Mouse (Mus musculus) liver, embryonic 14.5 days (tissue): ENCODE measurements around the gene Rpsa. TPM values are rescaled to one million over a fixed set of nuclear protein-coding genes. Genes with fewer than 3 reads are reported as not detected.
A peak's percentile ranks its signal among the peaks of the same experiment; 100 is the strongest.

Source experiments
- ATAC-seq: fragments of 200-750 bp; cut with Nextera tagmentation; 2 replicates; pipeline ENCODE4 v1.8.0; 2017; ENCODE audit warnings: moderate number of reproducible peaks, mild to moderate bottlenecking, moderate library complexity; ENCODE audit not compliant: insufficient read depth
- DNase-seq, 3 experiments: peaks; one replicate each; pipeline ENCODE4 v3.0.0-alpha.2; 2012 to 2013; ENCODE audit warnings: low read depth in 3 of 3, low spot score in 3 of 3
- H3K27ac ChIP-seq: fragments of 300-500 bp; sonication (generic); 2 replicates; pipeline ENCODE4 v1.5.1; 2014; ENCODE audit warnings: moderate library complexity, mild to moderate bottlenecking, control low read depth, inconsistent platforms
- H3K27me3 ChIP-seq: fragments of 300-500 bp; sonication (generic); 2 replicates; pipeline ENCODE4 v1.6.1; 2014; ENCODE audit warnings: mild to moderate bottlenecking, low read length, moderate library complexity; ENCODE audit not compliant: control insufficient read depth, insufficient read depth
- H3K36me3 ChIP-seq: fragments of 300-500 bp; sonication (generic); replicated peaks from 2 replicates; pipeline ENCODE4 v1.6.1; 2014; ENCODE audit warnings: low read depth; ENCODE audit not compliant: control insufficient read depth, insufficient read depth
- H3K4me1 ChIP-seq, 2 experiments: fragments of 200-500 bp in 1 of 2; fragments of 300-500 bp in 1 of 2; sonication (generic) in 1 of 2; replicated peaks; 2 replicates each; pipeline ENCODE4 v1.6.1; 2012 to 2014; ENCODE audit warnings: antibody characterized with exemption in 1 of 2, inconsistent platforms in 1 of 2, low read length in 1 of 2; ENCODE audit not compliant: control insufficient read depth in 2 of 2, insufficient read depth in 2 of 2
- H3K4me2 ChIP-seq: fragments of 300-500 bp; sonication (generic); 2 replicates; pipeline ENCODE4 v1.6.1; 2014; ENCODE audit warnings: low read depth, mild to moderate bottlenecking, control low read depth, moderate library complexity
- H3K4me3 ChIP-seq, 2 experiments: fragments of 200-500 bp in 1 of 2; fragments of 300-500 bp in 1 of 2; sonication (generic) in 1 of 2; 2 replicates each; pipeline ENCODE4 v1.5.1; 2012 to 2014; ENCODE audit warnings: low read depth in 2 of 2, low read length in 2 of 2, mild to moderate bottlenecking in 2 of 2, control low read depth in 1 of 2, inconsistent platforms in 1 of 2, moderate library complexity in 1 of 2; ENCODE audit not compliant: insufficient read depth in 1 of 2
- H3K9ac ChIP-seq: fragments of 300-500 bp; sonication (generic); replicated peaks from 2 replicates; pipeline ENCODE4 v1.6.1; 2014; ENCODE audit warnings: mild to moderate bottlenecking, control low read depth, moderate library complexity
- H3K9me3 ChIP-seq: fragments of 300-500 bp; sonication (generic); 2 replicates; pipeline ENCODE4 v1.6.1; 2016; ENCODE audit warnings: low read length, mixed read lengths; ENCODE audit not compliant: control insufficient read depth
- CTCF ChIP-seq: IDR thresholded peaks from 2 replicates; pipeline ENCODE4 v1.5.1; 2016; ENCODE audit warnings: antibody characterized with exemption, low read depth, control low read depth
- EP300 ChIP-seq: IDR thresholded peaks from 2 replicates; pipeline ENCODE4 v1.6.1; 2016; ENCODE audit warnings: antibody characterized with exemption, low read depth
- WGBS: fragments of 180-500 bp; shearing (Covaris S2); extraction: QIAGEN DNeasy Blood & Tissue Kit; methylation state at CpG from one replicate; pipeline ENCODE4 v1.1.7; 2014; ENCODE audit not compliant: insufficient replicate concordance; 5-methylcytosine and 5-hydroxymethylcytosine counted together
- polyA plus RNA-seq, 2 experiments: library from polyadenylated mRNA; depleted of rRNA in 1 of 2; stranded (reverse) in 1 of 2; unstranded in 1 of 2; fragments of >200 nt; fragmentation: Nextera tagmentation in 1 of 2; extraction: Ambion mirVana in 1 of 2; gene quantifications; 2 replicates each; pipeline versions ENCODE4 v1.2.1 to v1.2.3; 2012 to 2014

Gene Rpsa
- polyA plus RNA-seq, 2 experiments = 1,446 to 1,498 TPM

DNA sequence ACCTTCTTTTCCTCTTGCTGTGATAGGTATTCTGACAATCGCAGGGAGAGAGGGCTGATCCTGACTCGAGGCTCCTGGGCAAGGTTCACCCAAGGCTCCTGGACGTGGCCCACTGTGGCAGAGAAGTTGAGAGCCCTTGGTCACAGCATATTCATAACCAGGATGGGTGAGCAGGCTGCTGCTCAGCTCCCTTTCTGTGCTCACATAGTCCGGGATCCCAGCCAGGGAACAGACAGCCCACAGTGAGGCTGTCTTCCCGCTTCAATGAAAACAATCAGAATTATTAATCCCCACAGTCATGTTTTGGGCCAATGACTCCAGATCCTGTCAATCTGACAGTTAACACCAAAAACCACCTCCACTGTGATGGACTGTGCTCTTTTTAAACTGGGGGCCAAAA, 45.5 kb upstream of the Rpsa start:
- WGBS = 66% methylated on average over 5 of the region's 5 CpGs
- TF ChIP-seq EP300 (no peak), CTCF (no peak)

DNA sequence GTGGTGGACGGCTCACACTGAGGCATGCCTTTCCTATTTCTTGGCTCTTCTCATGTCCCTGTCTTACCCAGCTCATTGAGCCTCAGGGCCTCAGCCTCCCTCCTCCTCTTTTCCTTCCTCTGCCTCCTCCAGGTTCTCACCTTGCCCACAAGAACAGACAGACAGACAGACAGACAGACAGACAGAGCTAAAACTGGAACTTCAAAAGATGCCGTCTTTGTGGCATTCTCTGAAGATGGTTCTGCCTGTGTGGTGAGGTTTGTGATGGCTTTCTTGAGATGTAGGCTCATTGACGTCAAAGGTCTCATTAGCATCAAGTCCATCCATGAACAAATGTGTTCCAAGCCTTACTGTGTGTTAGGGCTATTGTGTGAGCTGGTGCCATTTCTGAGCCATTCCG, 44.8 kb upstream of the Rpsa start:
- Histone ChIP-seq H3K4me1 (no peaks in the 10 kb centered on the region), H3K9me3 (no peaks in the 10 kb centered on the region), H3K36me3 (no peaks in the 10 kb centered on the region), H3K4me2 (no peak overlapping the region), H3K27me3 (no peaks in the 10 kb centered on the region), H3K4me3 (no peak overlapping the region), H3K9ac (no peak overlapping the region), H3K27ac (no peak overlapping the region)
- no peak for ATAC-seq
- 64% methylated on average over 4 of the region's 4 CpGs for WGBS
- TF ChIP-seq CTCF (no peak), EP300 (no peak)
- DNase-seq = no peak

More for the DNA sequence above, 45.5 kb upstream of the Rpsa start:
- no peaks in the 10 kb centered on the region for H3K4me1 ChIP-seq
- H3K4me2 ChIP-seq = no peak overlapping the region
- H3K27me3 ChIP-seq = no peaks in the 10 kb centered on the region
- DNase-seq (no peak), ATAC-seq (no peak)
- no peak overlapping the region for H3K9ac ChIP-seq
- no peak overlapping the region for H3K27ac ChIP-seq
- no peaks in the 10 kb centered on the region for H3K36me3 ChIP-seq
- H3K4me3 ChIP-seq = no peak overlapping the region
- H3K9me3 ChIP-seq = no peaks in the 10 kb centered on the region

DNA sequence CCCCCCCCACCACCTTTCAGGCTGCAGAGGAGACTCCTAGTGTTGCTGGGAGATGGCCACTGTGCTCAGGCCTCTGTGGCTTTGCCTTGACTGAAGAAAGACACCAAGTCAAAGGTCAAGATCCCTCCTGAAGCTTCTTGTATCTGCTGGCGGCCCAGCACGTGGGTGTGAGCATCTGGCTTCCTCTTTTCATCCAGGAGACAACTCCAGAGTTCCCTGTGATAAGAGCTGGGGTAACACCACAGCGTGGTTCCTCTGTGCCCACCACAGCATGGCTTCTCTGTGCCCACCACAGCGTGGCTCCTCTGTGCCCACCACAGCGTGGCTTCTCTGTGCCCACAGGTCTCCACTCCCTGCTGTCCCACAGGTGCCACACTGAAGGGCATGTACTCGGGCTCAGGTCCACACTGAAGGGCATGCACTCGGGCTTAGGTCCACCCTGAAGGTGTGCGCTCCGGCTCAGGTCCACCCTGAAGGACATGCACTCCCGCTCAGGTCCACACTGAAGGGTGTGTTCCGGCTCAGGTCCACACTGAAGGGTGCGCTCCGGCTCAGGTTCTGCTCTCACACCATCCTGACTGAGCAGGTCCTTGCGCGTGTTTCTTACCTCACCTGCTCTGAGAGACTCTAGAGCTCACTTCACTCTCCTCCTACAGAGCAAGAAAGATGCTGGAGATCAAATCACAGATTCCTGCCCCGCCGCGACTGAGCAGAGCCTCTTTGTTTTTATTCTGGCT, 44.2 kb upstream of the Rpsa start:
- TF ChIP-seq CTCF (no peak), EP300 (no peak)
- Histone ChIP-seq H3K9me3 (no peaks in the 10 kb centered on the region), H3K27me3 (no peaks in the 10 kb centered on the region), H3K9ac (no peak overlapping the region), H3K4me3 (no peak overlapping the region), H3K27ac (no peak overlapping the region), H3K4me1 (no peaks in the 10 kb centered on the region), H3K4me2 (no peak overlapping the region), H3K36me3 (no peaks in the 10 kb centered on the region)
- 58% methylated on average over 18 of the region's 18 CpGs for WGBS
- ATAC-seq (no peak), DNase-seq (no peak)

DNA sequence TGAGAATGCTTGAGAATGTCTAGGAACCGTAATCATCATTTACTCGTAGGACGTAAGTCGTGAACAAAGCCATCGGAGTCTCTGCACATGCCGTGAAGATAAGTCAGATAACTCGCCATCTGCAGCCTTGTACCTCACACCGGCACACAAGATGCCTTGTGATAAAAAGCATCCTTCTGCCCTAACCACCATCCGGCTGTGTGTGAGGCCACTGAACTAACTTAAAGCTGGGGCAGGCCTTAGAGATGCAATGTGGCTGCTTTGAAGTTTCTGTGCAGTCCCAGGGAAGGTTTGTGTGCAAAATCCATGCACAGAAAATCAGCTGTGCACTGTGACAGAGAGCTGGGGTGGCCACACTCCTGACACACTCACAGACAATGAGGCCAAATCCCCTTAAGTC, 43.1 kb upstream of the Rpsa start:
- 63% methylated on average over 9 of the region's 9 CpGs for WGBS
- Histone ChIP-seq H3K9ac (no peak overlapping the region), H3K27me3 (no peaks in the 10 kb centered on the region), H3K4me3 (no peak overlapping the region), H3K4me1 (no peaks in the 10 kb centered on the region), H3K4me2 (no peak overlapping the region), H3K36me3 (no peaks in the 10 kb centered on the region), H3K27ac (no peak overlapping the region), H3K9me3 (no peaks in the 10 kb centered on the region)
- TF ChIP-seq CTCF (no peak), EP300 (no peak)
- DNase-seq = no peak
- no peak for ATAC-seq

GRCm38 (mm10) chr9:120089125-120089524, 38.4 kb upstream of the Rpsa start:
- Histone ChIP-seq H3K27ac (no peak overlapping the region), H3K27me3 (no peaks in the 10 kb centered on the region; the same call in 1 of the 2 replicates), H3K4me1 (no peaks in the 10 kb centered on the region), H3K4me3 (no peak overlapping the region), H3K4me2 (no peak overlapping the region), H3K9ac (no peak overlapping the region), H3K36me3 (no peaks in the 10 kb centered on the region), H3K9me3 (no peaks in the 10 kb centered on the region)
- WGBS = 63% methylated on average over 7 of the region's 7 CpGs
- DNase-seq (no peak), ATAC-seq (no peak)
- peak; percentile 39; the same call in 1 of the 2 replicates for TF ChIP-seq CTCF
- no peak for TF ChIP-seq EP300
